Mouse (Mus musculus) kidney, postnatal 0 days (tissue): ENCODE results near the gene Bcor. TPM values are rescaled to one million over a fixed set of nuclear protein-coding genes. Genes with fewer than 3 reads are reported as not detected.

Source experiments
- ATAC-seq: fragments of 200-750 bp; cut with Nextera tagmentation; replicated peaks from 2 replicates; pipeline ENCODE4 v1.8.0; 2017; ENCODE audit warnings: low read depth, moderate number of reproducible peaks, moderate TSS enrichment, moderate library complexity; ENCODE audit not compliant: low FRiP score
- DNase-seq: peaks from one replicate; pipeline ENCODE4 v3.0.0-alpha.2; 2016; ENCODE audit warnings: low spot score
- H3K27ac ChIP-seq: fragments of 300-500 bp; sonication (generic); 2 replicates; pipeline ENCODE4 v1.5.1; 2014; ENCODE audit warnings: mild to moderate bottlenecking
- H3K27me3 ChIP-seq: fragments of 300-500 bp; sonication (generic); 2 replicates; pipeline ENCODE4 v1.6.1; 2014; ENCODE audit warnings: low read length, mixed read lengths; ENCODE audit not compliant: insufficient read depth
- H3K36me3 ChIP-seq: fragments of 300-500 bp; sonication (generic); 2 replicates; pipeline ENCODE4 v1.6.1; 2014; ENCODE audit warnings: low read length, mixed read lengths; ENCODE audit not compliant: insufficient read depth
- H3K4me1 ChIP-seq: fragments of 300-500 bp; sonication (generic); replicated peaks from 2 replicates; pipeline ENCODE4 v1.6.1; 2014; ENCODE audit warnings: antibody characterized with exemption, low read length, mixed read lengths; ENCODE audit not compliant: insufficient read depth
- H3K4me2 ChIP-seq: fragments of 300-500 bp; sonication (generic); 2 replicates; pipeline ENCODE4 v1.6.1; 2014; ENCODE audit warnings: mild to moderate bottlenecking, low read length, moderate library complexity, mixed read lengths
- H3K4me3 ChIP-seq: fragments of 300-500 bp; sonication (generic); replicated peaks from 2 replicates; pipeline ENCODE4 v1.5.1; 2014; ENCODE audit warnings: low read depth, low read length
- H3K9ac ChIP-seq: fragments of 300-500 bp; sonication (generic); 2 replicates; pipeline ENCODE4 v1.6.1; 2014; ENCODE audit warnings: low read depth, low read length
- H3K9me3 ChIP-seq: fragments of 300-500 bp; sonication (generic); replicated peaks from 2 replicates; pipeline ENCODE4 v1.6.1; 2016; ENCODE audit warnings: low read length, inconsistent platforms, mixed read lengths
- CTCF ChIP-seq: IDR thresholded peaks from 2 replicates; pipeline ENCODE4 v1.5.1; 2016; ENCODE audit warnings: antibody characterized with exemption, low read depth, mild to moderate bottlenecking, moderate library complexity
- WGBS: fragments of 180-500 bp; shearing (Covaris S2); extraction: QIAGEN DNeasy Blood & Tissue Kit; methylation state at CpG from one replicate; pipeline ENCODE4 v1.1.7; 2014; 5-methylcytosine and 5-hydroxymethylcytosine counted together
- polyA plus RNA-seq: library from polyadenylated mRNA; unstranded; fragments of >200 nt; fragmentation: Nextera tagmentation; extraction: Ambion mirVana; gene quantifications from 2 replicates; pipeline ENCODE4 v1.2.1, GENCODE M21; 2015

The Bcor gene
- polyA plus RNA-seq, 1 experiment from 2014 or later, result 12.8 TPM

DNA sequence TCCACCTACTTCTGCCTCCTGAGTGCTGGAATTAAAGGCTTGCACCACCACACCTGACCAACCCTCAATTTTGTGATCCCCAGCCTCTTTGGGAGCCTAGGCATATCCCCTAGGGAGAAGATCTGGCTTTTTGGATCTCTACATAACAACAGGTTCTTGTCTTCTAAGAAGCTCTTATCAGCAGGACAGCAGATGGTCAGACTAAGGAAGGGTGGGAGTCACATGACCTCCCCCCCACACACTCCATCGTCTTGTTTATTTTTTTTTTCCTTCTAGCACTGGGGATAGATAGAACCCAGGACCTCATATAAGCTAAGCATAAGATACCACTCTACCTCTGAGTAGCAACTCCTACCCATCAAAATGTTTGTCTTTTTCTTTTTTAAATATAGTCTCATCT lies 40.7 kb downstream of the Bcor start:
- ATAC-seq, result no peak
- Histone ChIP-seq H3K27ac (no peak overlapping the region), H3K4me1 (no peaks in the 10 kb centered on the region), H3K27me3 (no peaks in the 10 kb centered on the region), H3K9me3 (no peaks in the 10 kb centered on the region), H3K9ac (no peak overlapping the region), H3K4me2 (no peak overlapping the region), H3K36me3 (no peaks in the 10 kb centered on the region), H3K4me3 (no peak overlapping the region)
- DNase-seq, result no peak
- TF ChIP-seq CTCF, result no peak
- WGBS, result 32% methylated on average over 1 of the region's 1 CpGs

DNA sequence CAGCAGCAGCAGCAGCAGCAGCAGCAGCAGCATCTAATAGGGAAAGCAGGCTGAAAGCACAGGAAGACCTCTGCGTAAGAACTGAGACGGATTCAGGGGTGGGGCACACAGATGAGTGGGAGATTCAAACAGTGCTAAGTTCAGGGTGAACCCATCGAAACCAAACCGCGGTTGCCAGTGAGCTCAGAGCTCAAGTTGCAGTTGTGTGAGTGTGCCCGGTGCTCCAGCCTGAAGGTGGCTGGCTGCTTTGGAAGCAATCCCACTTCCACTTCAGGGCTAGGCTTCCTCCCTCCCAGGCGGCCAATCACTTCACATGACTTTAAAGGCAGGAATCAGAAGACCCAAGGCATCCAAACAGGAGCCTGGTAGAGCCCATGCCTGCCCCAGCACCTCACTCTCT lies 44.0 kb downstream of the Bcor start:
- H3K4me2 ChIP-seq, result no peak overlapping the region
- no peaks in the 10 kb centered on the region for H3K36me3 ChIP-seq
- H3K9ac ChIP-seq, result no peak overlapping the region
- no peaks in the 10 kb centered on the region for H3K4me1 ChIP-seq
- H3K27ac ChIP-seq, result no peak overlapping the region
- ATAC-seq, result no peak
- no peak overlapping the region for H3K4me3 ChIP-seq
- 21% methylated on average over 7 of the region's 7 CpGs for WGBS
- peak; percentile 23 for DNase-seq
- H3K9me3 ChIP-seq, result no peaks in the 10 kb centered on the region
- TF ChIP-seq CTCF, result no peak
- H3K27me3 ChIP-seq, result no peaks in the 10 kb centered on the region

GRCm38 (mm10) chrX:12112166-12112565 lies 48.0 kb downstream of the Bcor start:
- Histone ChIP-seq H3K9ac (no peak overlapping the region), H3K9me3 (no peaks in the 10 kb centered on the region), H3K4me3 (no peak overlapping the region), H3K27me3 (no peaks in the 10 kb centered on the region), H3K27ac (no peak overlapping the region), H3K4me2 (no peak overlapping the region), H3K4me1 (no peaks in the 10 kb centered on the region), H3K36me3 (no peaks in the 10 kb centered on the region)
- TF ChIP-seq CTCF, result no peak
- WGBS, result 83% methylated on average over 4 of the region's 4 CpGs
- no peak for DNase-seq
- no peak for ATAC-seq

DNA sequence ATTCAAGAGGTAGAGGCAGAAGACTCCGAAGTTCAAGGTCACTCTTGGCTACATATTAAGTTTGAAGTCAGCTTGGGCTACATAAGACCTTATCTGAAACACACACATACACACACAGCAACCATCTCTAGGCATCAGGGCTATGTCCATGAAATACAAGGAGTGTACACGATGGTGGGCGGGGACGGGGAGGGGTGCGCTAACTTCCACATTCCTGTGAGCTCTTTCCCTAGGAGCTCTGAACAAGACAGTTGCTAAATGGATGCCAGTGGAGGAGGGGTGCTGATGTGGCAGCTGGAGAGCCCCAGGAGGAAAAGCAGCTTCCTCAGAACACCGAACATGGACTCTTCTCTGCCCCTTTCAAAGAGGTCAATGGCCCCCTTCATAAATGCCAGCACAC lies 49.6 kb downstream of the Bcor start:
- DNase-seq (no peak), ATAC-seq (no peak)
- Histone ChIP-seq H3K4me3 (no peak overlapping the region), H3K9me3 (no peaks in the 10 kb centered on the region), H3K4me1 (no peaks in the 10 kb centered on the region), H3K36me3 (no peaks in the 10 kb centered on the region), H3K27me3 (no peaks in the 10 kb centered on the region), H3K27ac (no peak overlapping the region), H3K4me2 (no peak overlapping the region), H3K9ac (no peak overlapping the region)
- 79% methylated on average over 6 of the region's 6 CpGs for WGBS
- TF ChIP-seq CTCF, result no peak

DNA sequence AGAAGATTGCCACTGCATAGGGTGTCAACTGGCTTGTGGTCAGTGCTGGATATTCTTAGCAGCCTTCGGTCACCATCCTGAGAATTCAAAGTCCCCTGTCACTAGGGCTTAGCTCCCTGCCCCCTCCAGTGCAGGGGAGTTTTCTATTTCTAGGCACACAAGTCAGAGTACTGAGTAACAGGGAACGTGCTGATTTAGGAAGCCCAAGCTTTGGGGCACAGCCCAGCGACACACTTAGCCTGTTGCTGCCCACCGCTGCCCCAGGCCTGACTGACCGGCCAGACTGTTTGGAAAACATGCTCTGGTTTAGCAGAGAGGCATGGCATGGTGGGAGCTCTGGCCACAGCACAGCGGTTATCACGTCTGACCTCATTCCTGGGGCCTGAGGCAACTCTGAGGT lies 54.8 kb downstream of the Bcor start:
- no peak overlapping the region for H3K27ac ChIP-seq
- ATAC-seq, result no peak
- H3K36me3 ChIP-seq, result no peaks in the 10 kb centered on the region
- no peak overlapping the region for H3K4me3 ChIP-seq
- no peak overlapping the region for H3K4me2 ChIP-seq
- no peak overlapping the region for H3K9ac ChIP-seq
- no peak for TF ChIP-seq CTCF
- H3K9me3 ChIP-seq, result no peaks in the 10 kb centered on the region
- no peak for DNase-seq
- H3K27me3 ChIP-seq, result no peaks in the 10 kb centered on the region
- WGBS, result 61% methylated on average over 7 of the region's 7 CpGs
- H3K4me1 ChIP-seq, result no peaks in the 10 kb centered on the region

- Histone ChIP-seq H3K4me1 (no peaks in the 10 kb centered on the region), H3K9me3 (no peaks in the 10 kb centered on the region), H3K27me3 (no peaks in the 10 kb centered on the region), H3K9ac (no peak overlapping the region), H3K36me3 (no peaks in the 10 kb centered on the region), H3K4me3 (no peak overlapping the region), H3K4me2 (no peak overlapping the region), H3K27ac (no peak overlapping the region)
- 75% methylated on average over 12 of the region's 12 CpGs for WGBS
- TF ChIP-seq CTCF, result no peak
- DNase-seq, result no peak
- ATAC-seq, result no peak
These were observed 63.2 kb downstream of the Bcor start for GRCm38 (mm10) chrX:12096783-12097526.

DNA sequence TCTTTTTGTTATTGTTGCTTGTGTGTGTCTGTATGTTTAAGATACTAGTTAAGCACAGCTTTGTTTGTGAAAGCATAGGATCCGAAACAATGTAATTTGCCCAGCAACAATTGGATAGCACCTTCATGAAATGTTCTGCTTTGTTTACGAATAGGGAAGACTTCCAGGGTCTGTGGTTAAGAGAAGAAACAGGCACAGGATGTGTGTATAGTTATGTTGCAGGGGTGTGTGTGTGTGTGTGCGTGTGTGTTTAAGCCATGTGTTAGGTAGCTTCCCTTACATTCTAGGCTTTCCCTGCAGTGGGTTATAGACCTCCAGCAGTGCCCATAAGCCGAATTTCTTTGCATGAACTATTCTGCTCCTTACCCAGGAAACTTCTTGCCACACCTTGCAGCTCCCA lies 66.8 kb downstream of the Bcor start:
- no peak overlapping the region for H3K9ac ChIP-seq
- WGBS, result 81% methylated on average over 4 of the region's 4 CpGs
- no peak overlapping the region for H3K4me3 ChIP-seq
- TF ChIP-seq CTCF, result no peak
- H3K27ac ChIP-seq, result no peak overlapping the region
- DNase-seq, result no peak
- H3K36me3 ChIP-seq, result no peaks in the 10 kb centered on the region
- no peak overlapping the region for H3K4me2 ChIP-seq
- H3K4me1 ChIP-seq, result peaks cover 15% of the 10 kb centered on the region; the same call in 1 of the 2 replicates
- H3K27me3 ChIP-seq, result peaks cover 5% of the 10 kb centered on the region; the same call in 1 of the 2 replicates
- ATAC-seq, result no peak
- no peaks in the 10 kb centered on the region for H3K9me3 ChIP-seq
